Mouse (Mus musculus) brain, embryonic 14.5 days (tissue): ENCODE data around the gene Ttc32. TPM values are rescaled to one million over a fixed set of nuclear protein-coding genes. Genes with fewer than 3 reads are reported as not detected.
"Not testable (repeated sequence)": the region's sequence is repeated elsewhere in the genome, so short reads cannot be mapped to it uniquely, and the experiment has no call there.

Experiments used
- DNase-seq: peaks from one replicate; pipeline ENCODE4 v3.0.0-alpha.2; 2011; ENCODE audit warnings: low read depth
- CTCF ChIP-seq: fragments of 200-500 bp; IDR thresholded peaks from 2 replicates; pipeline ENCODE4 v1.5.1; 2012; ENCODE audit warnings: inconsistent platforms, mild to moderate bottlenecking, moderate library complexity, borderline replicate concordance; ENCODE audit not compliant: insufficient read depth, insufficient read length; ENCODE audit errors: extremely low read depth
- POLR2A ChIP-seq: fragments of 200-500 bp; IDR thresholded peaks from 2 replicates; pipeline ENCODE4 v1.6.1; 2012; ENCODE audit warnings: mild to moderate bottlenecking, inconsistent platforms, borderline replicate concordance; ENCODE audit not compliant: poor library complexity, insufficient read depth, insufficient read length, severe bottlenecking; ENCODE audit errors: extremely low read depth
- polyA plus RNA-seq: library from polyadenylated mRNA; depleted of rRNA; stranded (reverse); fragments of >200 nt; gene quantifications from 2 replicates; pipeline ENCODE4 v1.2.3, GENCODE M21; 2012

Gene Ttc32
- polyA plus RNA-seq, 1 experiment = 5.8 TPM

DNA sequence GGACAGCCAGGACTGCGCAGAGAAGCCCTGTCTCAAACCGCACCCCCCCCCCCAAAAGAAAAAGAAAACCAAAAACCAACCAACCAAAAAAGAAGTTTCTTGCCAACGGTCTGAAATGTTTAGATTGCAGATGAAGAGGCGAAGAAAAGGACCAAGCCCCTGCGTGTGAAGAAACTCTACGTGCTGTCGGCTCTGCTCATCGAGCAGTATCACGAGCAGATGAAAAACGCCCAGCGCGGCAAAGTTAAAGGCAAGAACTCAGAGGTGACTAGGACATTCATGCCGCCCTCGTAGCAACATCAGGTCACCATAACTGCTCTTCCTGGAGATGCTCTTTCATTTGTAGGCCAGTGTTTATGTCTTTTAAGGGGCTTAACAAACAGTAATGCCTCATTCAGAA lies 5.7 kb upstream of the Ttc32 start:
- no peak for DNase-seq
- no peak for TF ChIP-seq POLR2A
- no peak for TF ChIP-seq CTCF

DNA sequence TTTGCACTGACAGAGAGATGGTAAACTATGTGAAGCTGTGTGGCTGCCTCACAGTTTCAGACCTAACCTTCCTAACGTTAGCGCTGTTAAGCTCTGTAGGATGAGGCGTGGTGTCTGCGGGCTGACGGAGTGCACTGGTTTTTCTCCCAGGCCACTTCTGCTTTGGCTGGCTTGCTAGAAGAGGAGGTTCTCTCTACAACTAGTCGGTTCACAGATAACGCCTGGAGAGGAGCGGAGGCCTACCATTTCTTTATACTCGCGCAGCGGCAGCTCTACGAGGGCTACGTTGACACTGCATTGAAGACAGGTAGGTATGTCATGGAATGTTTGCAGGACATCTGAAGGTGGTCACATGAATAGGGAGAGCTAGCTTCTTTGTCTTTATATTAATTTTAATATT lies 5.1 kb upstream of the Ttc32 start:
- TF ChIP-seq POLR2A (no peak), CTCF (no peak)
- DNase-seq = no peak

DNA sequence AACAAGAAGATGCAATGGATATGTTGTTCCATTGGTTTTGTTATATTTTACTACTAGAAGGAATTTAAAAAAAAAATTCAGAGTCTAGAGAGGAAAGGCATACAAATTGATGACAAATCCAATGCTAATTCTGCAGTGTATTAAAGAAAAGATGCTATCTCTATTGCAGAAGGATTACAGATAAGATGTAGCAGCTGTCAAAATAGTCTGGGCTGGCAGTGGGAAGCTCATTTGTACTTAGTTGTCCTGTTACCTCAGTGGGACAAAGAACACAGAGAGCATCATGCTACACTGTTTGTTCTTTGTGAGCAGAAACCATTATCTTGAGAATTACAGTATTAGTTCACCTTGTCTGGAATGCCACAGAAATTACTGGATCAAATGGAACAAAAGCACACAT lies 3.0 kb upstream of the Ttc32 start:
- DNase-seq = no peak
- no peak for TF ChIP-seq POLR2A
- TF ChIP-seq CTCF = no peak

DNA sequence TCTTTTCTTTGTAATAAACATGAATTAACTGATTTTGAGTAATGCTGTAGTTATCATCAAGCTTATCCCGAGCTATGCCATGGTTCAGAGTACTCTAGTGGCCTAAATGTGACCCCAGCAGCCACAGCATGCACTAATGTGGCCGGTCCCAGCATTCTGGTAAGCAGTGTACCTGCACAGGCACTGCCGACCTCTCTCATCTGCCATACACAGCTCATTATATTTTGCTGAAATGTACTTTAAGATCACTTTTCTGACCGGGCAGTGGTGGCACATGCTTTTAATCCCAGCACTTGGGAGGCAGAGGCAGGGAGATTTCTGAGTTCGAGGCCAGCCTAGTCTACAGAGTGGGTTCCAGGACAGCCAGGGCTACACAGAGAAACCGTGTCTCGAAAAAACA lies 981 bp upstream of the Ttc32 start:
- DNase-seq = not testable (repeated sequence)

DNA sequence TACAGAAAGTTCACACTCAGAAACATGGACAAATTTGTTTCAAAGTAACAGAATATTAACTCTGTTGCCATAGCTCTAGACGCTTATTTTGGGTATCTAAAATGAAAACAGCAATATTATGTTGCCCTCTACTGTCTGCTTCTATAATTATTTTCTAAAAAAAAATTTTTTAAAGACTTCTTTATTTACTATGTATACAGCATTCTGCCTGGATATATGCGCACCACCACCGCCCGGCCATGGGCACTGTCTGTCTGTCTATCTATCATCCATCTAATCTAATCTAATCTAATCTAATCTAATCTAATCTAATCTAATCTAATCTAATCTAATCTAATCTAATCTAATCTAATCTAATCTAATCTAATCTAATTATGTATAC lies 300 bp upstream of the Ttc32 start:
- no peak for DNase-seq
- TF ChIP-seq POLR2A = no peak
- TF ChIP-seq CTCF = no peak

DNA sequence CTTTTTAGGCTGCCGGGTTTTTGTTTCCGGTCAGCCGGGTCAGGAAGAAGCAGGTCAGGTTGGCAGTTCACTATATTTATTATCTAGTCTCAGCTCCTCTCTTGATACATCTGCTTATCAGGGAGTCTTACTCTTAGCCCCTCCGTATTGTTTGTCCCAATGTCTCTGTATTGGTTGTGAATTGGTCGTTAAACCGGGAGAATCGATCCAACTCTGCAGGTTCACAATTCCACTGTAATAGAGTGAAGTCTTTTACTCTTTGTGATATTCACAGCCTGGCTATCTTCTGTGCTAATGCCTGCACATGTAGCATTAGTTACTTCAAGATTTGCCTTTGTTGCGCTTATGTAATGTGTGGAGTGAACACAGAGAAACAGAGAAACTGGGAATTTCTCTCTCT lies 1.4 kb downstream of the Ttc32 start:
- no peak for DNase-seq
- no peak for TF ChIP-seq CTCF
- TF ChIP-seq POLR2A = no peak

DNA sequence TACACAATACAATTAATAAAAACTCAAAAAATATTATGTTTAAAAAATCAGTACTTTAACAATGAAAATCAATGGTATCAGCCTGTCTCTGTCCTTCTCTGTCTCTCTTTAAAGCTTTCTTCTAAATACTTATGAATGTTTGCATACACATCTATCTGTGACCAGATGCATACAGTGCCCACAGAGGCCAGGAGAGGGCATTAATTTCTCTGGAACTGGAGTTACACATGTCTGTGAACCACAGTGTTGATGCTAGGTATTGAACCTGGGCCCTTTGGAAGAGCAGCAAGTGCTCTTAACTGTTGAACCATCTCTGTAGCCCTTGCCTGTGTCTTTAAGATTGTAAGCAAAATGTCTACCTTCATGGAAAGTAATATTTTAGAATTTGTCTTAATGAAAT lies 3.3 kb downstream of the Ttc32 start:
- TF ChIP-seq POLR2A = no peak
- TF ChIP-seq CTCF = no peak
- no peak for DNase-seq

DNA sequence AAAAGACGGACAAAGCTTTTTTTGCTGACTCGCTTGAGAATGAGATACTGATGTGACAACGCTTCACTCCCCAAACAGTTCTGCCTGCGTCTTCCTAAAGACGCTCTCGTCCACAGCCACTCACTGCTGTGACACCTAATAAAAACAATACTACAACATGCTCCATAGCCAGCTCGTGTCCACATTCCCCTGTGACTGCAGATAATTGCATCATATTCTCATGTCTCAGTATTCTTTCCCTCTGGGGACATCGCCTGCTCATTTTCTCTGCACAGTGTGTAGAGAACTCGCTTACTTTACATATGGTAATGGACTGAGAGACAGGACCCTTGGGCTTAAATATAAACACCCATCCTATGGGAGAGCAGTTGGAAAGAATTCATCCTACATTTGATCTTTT lies 6.6 kb downstream of the Ttc32 start:
- no peak for TF ChIP-seq POLR2A
- TF ChIP-seq CTCF = no peak
- DNase-seq = peak; percentile 22

DNA sequence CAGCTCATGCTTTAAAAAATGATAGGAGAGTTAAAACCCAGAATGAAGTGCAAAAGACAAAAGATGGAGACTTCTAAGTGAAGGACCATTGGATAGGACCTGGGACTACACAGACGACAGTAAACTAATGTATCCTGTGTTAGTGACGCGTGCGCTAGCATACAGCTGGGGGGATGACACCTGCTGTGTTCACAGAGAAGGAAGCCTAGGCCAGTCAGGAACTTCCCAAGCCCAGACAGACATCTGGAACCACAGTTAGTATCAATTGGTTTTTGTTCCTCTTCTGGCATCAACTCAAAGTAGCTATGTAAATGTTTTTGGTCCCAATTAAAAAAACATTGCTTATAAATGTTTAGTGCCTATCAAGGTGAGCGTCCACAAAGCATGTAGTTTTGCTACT lies 10.4 kb downstream of the Ttc32 start:
- no peak for TF ChIP-seq CTCF
- no peak for TF ChIP-seq POLR2A
- no peak for DNase-seq

DNA sequence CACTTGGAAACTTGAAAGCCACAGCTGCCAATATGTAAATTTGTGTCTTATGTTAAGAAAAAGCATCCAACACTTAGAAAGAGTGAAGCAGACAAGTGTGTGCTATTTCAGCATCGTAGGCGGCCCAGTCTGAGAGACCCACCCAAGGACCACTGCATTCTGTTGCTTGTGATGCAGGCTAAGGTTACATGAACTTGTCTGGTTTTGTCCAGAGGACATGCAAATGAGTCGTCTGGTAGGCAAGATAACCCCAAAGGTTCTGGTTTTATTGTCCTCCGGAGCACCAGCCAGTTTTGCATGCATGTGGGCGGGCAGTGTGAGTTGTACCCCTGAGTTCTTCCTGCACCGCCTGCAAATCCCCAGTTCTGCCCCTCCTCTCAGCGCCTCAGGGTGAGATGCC lies 10.9 kb downstream of the Ttc32 start:
- TF ChIP-seq POLR2A = no peak
- TF ChIP-seq CTCF = no peak
- no peak for DNase-seq

DNA sequence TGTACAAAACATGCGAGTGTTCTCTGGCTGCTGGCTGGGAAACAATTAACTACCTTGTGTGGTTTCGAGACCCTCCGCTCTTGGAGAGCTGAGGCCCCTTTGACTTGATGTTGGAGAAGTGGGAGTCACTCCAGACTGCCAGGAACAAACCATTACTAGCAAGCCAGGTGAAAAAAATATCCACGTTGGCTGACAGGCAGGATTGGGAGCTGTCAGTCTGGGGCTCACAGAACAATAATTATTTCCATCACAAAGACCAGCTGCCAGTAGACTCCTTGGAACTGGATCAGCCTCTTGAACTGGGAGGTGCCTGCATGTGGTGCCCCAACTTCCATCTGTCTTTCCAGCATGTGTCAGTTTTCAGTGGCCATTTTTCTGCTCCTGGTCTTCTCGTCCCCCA lies 12.5 kb downstream of the Ttc32 start:
- no peak for TF ChIP-seq POLR2A
- TF ChIP-seq CTCF = no peak

DNA sequence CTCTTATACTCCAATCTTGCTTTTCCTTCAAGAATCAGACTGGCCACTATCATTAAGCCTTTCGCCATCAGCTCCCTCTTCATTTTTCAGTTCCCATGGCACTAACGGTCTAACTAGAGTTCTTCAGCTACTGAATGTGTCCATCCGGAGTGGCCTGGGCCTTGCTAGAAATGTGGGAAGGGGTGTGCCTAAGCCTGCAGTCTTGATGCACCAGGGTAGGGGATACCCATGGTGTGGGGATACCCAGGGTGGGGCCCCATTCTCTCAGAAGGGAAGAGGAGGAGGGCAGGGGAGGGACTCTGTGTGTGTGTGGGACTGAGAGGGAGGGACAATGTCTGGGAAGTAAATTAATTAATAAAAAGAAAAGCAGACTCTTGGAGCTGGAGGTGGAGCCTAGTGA lies 13.0 kb downstream of the Ttc32 start:
- no peak for TF ChIP-seq CTCF
- no peak for TF ChIP-seq POLR2A
- no peak for DNase-seq

More for the DNA sequence above, 12.5 kb downstream of the Ttc32 start:
- no peak for DNase-seq

DNA sequence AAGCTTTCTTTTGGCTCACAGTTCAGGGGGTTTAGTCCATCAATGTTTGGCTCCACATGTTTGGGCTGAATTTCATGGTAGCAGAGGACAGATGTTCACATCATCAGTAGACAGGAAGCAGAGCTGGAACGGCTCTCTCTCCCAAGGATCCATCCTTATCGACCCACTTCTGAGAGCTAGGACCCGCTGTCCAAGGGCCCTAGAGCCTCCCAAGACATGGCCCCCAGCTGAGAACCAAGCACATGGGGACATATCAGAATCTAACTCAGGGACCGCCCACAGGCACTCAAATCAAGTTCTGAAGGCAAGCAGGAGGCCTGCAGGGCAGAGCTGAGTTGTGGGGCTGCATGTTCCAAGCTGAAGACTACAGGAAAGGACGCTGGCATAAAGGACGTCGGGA lies 14.9 kb downstream of the Ttc32 start:
- TF ChIP-seq CTCF (no peak), POLR2A (no peak)
- no peak for DNase-seq
